Mouse (Mus musculus) R1 (cell line): Measurements from ENCODE around the gene Gm5089.

Source experiments
- DNase-seq: peaks from one replicate; pipeline ENCODE4 v3.0.0-alpha.2; 2018; ENCODE audit warnings: low read depth, low spot score

Gene Gm5089

DNA sequence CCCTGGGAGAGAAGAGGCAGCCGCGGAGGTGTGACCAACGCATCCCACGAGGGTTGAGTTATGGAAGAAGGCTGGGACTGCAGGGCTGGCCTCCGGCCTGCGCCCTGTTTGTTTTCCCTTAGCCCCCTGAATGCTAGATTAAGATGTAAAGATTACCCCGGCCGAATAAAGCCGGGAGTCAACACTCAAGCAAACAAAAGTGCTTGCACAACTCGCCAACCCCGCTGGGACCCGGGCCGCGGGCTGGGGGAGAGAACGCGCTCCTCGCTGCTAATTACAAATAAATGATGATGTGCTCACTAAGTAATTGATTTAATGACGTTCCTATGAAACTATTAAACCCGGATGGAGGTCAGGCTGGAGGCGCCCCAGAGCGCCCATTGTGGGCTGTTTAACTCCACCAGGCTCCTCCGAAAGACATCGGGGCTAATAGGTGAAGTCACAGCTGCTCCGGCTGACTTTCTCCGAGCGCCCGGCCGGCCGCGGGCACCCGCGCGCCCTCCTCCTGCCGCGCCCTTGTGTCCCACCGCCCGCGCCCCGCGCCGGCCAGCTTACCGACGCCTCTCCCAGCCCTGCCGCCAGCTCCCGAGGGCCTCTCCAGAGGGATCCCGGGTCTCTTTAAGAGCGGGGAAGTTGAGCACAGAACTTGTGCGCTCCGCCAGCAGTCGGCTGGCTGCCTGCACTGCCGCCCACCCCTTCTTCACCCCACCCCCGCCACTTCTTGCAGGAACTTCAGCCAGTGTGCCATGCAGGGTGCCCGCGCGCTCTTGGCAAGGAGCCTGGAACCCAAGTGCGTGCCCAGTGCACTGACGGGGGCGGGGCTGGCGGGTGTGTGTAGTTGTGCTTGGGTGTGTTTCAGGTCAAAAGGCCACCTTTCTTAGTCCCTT is at the start of gene Gm5089:
Gene Gm5089 (minus strand): TSS at position 620 of the 887 bp plus-strand sequence.
- DNase-seq = peak; percentile 57

DNA sequence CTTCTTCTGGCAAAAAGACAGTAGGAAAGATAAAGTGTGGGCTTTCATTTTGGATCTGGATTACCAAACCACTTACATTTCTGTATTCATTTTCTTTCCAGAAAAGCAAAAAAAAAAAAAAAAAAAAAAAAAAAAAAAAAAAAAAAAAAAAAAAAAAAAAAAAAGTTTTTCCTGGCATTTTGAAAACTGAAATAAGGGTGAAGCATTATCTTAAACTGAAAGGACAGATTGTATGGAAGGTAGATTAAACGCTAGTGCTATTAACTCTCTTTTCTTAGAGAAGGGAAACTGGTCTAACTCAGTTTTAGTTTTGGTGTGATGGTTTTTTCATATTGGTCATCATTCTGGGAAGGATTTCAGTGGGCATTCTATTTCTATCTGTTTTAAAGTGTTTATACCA is 41.1 kb upstream of the Gm5089 start:
- no peak for DNase-seq

DNA sequence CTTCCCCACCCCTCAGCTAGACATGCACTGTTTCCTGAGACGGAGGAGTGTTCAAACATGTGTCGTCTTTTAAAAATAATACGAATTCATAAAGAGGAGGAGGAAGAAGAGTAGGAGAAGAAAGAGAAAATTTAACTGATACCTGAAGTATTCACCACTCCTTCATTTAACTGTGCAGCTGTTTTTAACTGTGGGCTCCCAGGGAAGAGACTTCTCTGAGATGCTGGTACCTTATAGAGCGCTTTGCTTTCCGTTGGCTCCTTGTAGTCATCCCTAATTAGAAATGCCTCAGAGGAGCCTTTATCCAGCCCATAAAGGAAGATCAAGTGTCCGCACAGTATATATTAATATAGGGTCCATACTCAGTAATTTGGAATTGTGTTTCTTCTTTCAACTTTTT is 40.6 kb upstream of the Gm5089 start:
- DNase-seq = no peak

DNA sequence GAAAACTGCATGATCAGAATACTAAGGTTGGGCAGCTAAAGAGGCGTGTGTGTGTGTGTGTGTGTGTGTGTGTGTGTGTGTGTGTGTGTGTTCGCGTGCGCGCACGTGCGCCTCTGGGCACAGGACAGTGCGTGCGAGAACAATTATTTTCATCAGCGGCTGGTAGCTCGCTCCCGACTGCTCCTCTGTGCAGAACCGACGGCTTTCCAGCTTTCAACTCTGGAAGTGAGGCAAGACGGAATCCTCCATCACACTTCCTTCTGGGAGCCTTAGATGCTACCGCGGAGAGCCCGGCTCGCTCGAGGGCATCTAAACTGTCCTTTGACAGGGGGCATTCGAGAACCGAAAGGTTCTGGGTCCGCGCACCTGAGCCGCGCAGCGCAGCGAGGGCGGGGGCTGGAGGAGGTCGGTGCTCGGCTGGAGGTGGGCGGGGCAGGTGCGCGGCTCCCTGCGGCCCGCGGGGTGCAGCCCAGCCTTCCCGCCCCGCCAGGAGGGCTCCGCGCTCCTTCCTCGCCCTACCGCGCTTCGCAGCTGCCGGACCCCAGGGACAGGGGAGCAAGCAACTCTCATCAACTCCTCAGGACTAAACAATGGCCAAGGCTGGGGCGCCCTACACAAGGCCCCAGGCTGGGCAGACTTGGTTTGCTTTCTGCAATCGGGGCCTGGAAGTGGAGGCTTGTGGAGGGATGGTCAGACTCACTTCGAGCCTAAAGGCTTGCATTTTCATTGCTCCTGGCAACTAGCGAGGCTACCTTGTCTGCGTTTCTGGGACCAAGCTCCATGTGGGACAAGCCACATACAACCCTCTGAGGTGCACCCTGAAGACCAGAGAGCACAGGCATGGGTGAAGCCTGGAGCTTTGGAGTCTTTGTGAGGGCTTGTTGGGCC is 39.8 kb upstream of the Gm5089 start, which contains the start of gene Gm10837:
Gene Gm10837 (plus strand): TSS at position 146 of the 888 bp plus-strand sequence.
- peak; percentile 63 for DNase-seq

DNA sequence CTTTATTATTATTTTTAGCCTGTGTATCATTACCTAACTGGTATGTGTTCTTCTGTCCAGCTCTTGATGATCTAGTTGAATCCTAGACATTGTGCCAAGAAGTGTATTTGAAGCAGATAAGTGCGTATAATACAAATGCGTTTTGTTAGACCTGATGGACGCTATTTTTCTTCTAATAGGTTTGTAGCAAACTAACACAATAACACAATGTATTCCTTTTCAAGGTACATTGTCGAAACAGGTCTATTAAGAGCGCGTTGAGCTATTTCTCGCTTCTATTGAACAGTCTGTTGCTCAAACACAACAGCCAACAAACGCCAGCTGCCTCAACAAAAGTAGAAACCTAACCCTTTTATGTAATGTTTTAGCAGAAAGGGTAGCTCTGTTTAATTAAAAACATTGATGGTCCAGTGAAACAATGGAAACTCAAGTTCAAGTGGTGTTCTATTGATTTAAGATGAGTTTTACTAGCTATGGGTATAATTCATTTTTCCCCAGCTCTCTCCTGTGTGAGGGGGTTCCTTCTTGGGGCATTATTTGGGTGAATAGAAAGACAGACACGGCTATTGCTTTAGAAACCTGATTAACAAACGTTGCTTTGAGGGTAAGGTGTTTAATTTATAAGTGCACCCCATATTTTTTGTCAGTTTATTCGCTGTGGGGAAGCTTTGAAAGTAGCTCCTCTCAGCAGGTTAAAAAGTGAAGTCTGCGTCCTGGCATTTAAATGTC is 38.9 kb upstream of the Gm5089 start:
- DNase-seq = no peak

DNA sequence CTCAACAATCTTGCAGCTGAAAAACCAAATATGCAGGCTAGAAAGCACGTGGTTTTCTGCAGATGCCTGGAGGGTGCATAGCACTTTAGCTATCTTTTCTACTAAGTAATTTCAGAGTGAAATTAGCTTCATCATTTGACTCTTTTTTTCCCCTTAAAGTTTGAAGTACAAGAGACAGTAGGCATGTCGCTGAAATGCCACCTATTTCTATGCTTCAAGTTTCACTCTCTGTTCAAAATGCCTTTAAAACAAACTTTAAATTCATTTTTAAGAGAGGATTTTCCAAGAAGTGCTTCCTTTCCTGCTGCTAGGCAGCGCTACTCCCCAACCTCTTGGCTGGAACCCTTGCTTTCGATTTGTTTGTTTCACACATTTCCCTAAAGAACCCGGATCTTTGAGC is 38.1 kb upstream of the Gm5089 start:
- DNase-seq = no peak

DNA sequence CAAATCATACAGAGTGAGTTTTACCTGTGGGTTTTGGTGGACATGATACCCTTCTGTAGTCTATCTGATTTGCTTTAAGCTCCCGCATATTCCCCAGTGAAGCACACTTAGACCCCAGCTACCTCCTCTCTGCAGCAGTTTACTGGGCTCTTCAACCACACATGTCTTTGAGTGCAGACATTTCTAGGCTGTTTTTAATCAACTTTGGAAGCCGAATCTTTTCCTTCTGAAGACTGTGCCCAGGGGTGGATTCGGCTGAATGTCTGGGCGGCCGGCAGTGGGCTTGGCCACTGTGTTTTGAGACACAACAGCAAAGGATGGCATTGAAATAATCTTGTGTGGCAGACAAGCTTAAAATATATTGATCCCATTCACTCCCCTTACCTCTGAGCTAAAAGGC is 36.5 kb upstream of the Gm5089 start:
- DNase-seq = no peak

DNA sequence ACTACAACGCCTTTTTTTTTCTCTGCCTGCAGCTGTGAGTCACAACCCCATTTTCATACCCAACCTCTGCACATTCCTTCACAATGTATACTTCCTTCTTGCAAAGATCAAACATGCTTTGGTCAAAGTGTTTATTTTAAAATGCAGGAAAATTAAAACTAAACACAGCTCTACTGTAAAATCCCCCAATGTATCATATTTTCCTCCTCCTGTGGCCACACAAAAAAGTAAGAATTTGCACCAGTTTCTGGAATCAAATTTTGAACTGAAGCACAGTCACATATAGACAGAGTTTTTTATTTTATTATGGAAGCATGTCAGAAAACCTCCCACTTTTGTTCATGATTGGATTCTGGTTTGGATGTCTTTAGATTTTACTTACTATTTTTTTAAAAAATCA is 35.7 kb upstream of the Gm5089 start:
- DNase-seq = no peak

DNA sequence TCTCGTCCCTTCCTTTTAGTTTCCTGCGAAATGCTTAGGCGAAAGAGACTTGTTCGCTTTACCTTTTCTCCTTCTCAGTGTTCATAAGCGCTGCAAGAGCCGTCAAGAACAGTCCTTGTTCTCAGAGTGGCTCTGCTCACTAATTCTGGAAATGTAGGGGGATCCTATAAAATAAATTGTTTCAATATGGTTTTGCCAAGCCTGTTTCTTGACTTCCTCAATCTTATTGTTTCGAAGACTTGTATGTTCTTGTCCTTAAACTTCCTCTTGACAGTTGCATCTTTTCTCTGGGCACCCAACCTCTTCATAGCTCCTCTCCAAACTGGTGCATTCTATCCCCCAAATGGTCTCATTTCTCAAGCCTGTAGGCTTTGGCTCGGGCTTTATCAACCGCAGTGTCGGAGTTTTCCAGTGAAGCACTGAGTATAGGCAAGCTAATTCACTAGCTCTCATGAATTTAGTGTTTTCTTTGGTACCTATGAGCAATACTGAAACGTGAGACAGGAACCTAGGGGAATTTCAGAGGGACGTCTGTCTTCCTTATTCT is 34.8 kb upstream of the Gm5089 start:
- DNase-seq = no peak

DNA sequence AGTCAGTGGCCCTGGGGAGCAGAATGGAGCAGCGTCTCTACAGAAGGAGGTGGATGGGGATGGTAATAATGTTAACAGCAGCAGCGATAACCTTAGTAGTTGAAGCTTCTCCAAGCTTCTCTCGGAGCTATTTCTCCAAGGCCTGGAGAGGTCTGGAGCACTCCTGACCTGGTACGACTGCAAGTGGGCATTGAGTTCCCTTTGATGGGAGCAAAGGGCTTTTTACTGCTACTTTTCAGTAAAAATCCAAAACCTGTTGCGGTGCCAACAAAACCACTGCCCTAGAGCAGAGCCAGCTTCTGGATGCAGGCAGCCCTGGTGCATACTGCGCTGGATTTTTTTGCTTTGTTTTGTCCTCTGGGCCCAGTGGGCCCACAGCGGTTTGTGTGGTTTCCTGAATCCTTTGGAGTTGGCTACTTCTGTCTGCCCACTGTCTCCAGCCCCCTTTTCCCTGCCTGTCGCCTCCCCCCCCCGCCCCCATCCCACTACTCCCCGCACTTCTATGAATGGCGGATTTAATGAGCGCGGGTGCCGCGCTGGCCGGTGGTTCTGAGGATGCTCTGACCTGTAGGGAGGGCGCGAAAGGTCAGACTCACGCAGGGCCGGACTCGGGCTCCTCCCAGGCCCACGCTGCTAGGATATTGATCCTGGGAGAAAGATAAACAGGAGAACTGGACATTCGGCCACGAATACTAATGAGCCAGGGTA is 34.1 kb upstream of the Gm5089 start:
- no peak for DNase-seq

DNA sequence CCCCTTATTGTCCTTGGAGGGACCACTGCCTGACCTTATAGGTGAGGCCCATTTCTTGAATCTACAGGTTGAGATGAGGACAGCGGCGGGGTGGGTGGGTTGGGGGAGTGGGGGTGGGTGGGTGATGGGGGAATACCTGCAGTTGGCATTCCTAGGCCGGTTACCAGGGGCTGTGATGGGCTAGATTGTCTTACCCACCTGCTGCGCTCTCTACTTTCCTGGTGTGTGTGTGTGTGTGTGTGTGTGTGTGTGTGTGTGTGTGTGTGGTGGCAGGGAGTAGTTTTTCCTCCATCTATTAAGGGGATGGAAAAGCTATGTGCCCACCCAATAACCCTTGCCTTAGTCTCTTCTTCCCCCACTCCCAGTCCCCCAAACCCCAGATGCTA is 33.5 kb upstream of the Gm5089 start:
- DNase-seq = no peak

DNA sequence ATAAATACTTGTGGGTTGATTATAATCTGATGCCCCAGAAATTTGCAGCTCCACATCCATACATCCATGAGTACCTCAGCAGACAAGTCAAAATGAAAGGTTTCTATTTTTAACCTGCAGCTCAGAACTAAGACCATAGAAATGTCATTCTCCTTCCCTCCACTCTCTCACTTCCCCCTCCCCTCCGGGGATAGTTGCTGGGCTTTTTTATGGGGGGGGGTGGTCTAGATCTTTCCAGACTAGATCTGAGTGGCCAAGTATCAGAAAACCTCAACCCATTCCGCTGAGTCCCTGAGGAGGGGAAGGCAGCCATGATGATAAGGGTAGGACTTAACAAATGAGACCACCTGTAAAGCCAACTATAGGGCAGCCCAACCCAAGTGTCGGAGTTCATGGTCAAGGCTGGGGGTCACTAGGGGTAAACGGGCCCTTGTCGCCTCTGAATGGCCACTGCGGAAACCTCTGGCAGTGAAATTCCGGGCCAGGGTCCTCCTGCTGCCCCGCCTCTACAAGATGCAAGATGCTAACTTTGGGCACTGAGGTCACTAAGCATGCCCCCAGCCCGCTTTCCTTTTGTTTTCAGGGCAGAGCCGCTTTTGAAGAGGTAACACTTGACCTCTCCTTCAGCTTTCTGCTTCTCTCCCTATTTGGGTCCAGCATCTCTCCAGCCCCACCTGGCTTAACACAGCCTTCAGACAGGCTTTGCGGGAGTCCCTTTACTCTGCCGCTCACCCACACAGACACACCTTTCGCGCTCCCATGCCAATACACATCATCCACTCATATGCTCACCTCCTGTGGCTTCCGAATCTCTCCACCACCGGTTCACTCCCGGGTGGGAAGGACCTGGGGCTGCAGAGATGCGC is 32.9 kb upstream of the Gm5089 start:
- no peak for DNase-seq

DNA sequence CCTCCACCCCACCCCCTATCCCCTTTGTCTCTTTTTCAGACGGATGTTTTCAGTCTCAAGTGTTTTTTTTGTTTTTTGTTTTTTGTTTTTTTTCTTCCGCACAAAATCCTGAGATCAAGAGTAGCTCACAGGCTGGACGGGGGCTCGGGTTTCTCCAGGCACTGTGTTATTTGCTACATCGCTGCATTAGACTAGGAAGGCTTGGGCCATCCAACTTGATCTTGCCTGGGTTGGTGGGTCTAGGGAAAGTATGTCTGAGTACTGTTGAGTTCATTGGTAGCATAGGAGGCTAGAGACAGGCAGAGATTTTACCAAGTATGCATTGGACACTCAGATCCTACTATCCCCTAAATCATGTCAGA is 32.1 kb upstream of the Gm5089 start:
- no peak for DNase-seq

DNA sequence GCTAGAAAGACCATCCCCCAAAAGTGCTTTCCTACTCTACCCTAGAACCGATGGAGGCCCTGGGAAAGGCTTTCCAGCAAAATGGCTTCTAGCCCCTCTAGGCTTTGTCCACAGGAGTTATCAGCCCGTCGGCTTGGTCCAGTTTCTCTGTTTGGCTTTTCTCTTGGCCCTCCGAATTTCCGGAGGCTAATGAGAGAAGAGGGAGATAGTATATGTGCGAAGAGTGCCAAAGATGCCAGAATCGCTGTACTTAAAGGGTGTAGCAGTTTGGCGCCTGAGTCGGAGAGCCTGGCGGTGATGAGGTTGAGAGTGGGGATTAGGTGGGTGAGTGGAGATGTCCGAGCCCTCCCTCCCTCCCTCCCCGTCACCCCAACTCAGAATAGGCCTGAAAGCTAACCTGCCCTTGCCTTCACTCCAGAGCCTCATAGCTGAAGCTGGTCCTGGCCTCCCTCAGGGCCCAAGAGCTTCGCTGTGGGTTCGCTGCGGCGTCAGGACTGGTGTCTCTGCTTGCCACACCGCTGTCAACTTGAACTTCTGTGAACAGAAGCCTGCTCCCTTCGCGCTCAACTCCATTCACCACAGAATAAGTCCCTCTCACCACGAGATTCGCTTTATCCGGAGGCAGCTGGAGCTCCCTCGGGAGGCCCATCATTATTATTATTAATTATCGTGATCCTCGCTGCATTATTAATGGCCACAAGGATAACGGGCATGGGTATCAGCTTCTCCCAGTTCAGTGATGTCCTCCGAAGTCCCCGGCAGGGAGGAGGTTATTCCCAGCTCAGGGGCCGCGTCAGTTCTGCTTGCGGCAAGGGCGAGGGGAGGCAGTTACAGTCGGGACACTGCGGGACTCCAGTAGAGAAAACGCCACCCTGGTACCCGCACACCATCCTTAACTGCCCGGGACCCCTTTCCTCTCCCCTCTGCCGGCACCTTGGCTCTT is 31.4 kb upstream of the Gm5089 start:
- DNase-seq = peak; percentile 59

DNA sequence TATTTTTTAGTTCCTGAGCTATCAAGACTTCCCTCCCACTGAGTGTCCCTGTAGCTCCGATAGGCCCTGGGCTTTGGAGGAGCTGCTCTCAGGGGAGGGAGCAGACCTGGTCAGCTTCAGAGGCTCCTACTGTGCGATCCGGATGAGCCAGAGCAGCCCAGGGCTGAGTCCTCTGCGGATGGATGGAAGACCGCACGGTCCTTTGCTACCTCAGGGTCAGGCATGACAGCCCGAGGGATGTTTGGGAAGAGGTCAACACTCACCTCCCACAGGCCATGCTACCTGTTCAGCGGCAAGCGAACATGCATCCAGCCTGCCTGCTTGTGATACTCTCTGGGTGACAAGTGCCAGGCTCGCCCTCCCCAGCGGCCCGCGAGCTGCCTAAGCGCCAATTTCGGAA is 30.3 kb upstream of the Gm5089 start:
- DNase-seq = no peak

DNA sequence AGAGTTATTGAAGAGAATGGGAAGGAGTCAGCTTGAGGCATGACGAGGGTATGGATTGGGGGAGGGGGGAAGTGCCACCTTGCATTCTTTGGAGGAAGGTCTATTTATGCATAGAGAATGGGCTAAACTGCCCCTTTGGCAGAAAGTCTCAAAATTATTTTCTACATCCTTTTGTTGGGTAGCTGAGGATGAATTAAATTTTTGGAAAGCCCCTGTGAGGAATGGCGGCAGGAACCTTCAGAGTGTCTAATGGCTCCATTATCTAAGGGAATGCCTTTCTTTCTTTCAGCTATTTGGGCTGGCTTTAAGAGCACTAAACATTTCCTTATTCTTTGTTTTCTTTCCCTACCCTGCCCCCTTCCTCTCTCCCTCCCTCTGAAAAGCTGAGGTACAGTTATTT is 29.4 kb upstream of the Gm5089 start:
- DNase-seq = no peak

DNA sequence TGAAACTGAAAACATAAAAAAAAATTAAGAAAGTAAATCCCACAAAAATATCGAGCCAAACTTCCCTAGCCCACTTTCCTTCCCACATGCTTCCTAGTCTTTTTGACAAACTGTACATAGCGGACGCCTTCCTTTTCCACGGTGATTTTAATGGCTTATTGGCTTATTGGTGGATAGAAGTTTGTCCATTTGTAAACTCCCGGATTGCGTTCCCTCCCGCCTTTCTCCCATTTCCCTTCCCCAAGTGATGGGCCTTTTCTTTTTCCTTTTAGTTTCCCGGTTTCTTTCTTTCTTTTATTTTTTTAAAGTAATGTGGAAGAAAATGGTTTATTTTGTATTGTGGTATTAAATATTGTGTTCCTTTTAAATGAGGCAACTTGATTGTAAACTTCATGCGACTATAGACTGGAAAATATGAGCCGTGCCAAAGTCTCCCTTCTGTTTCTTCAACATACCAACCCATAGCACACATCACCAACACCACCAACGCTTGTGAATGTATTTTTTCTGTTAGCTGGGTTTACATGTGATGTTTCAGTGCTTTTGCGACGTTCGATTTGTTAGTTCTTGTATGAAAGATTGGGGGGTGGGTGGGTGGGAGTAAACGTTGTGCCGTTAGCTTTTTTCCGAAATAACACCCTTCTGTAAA is 28.7 kb upstream of the Gm5089 start:
- no peak for DNase-seq

DNA sequence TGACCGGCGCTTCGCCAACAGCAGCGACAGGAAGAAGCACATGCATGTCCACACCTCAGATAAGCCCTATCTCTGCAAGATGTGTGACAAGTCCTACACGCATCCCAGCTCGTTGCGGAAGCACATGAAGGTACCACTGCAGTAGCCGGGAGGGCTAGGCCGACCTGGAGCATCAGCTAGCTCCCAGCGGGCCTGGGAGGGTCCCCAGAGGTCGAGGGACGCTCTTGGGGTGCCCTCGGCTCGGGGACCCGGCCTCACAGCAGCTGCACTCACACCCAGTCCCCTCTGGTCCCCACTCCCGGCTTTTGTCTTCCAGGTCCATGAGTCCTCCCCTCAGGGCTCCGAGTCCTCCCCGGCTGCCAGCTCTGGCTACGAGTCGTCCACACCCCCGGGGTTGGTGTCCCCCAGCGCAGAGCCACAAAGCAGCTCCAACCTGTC is 27.7 kb upstream of the Gm5089 start:
- DNase-seq = peak; percentile 49
